Mouse (Mus musculus) splenic B cell, adult 2 months (primary cell): Measurements from ENCODE around the gene Slc25a30.

Source experiments
- DNase-seq: peaks from one replicate; pipeline ENCODE4 v3.0.0-alpha.2; 2011; ENCODE audit warnings: low read depth, low spot score
- H3K27me3 ChIP-seq: 2 replicates; pipeline ENCODE4 v1.6.1; 2012; ENCODE audit warnings: mild to moderate bottlenecking, low read length, moderate library complexity, mixed read lengths; ENCODE audit not compliant: control insufficient read depth, poor library complexity, insufficient read depth, severe bottlenecking
- H3K36me3 ChIP-seq: 2 replicates; pipeline ENCODE4 v1.6.1; 2012; ENCODE audit warnings: mild to moderate bottlenecking, low read length, moderate library complexity, mixed read lengths; ENCODE audit not compliant: control insufficient read depth, poor library complexity, insufficient read depth, severe bottlenecking

The Slc25a30 gene

DNA sequence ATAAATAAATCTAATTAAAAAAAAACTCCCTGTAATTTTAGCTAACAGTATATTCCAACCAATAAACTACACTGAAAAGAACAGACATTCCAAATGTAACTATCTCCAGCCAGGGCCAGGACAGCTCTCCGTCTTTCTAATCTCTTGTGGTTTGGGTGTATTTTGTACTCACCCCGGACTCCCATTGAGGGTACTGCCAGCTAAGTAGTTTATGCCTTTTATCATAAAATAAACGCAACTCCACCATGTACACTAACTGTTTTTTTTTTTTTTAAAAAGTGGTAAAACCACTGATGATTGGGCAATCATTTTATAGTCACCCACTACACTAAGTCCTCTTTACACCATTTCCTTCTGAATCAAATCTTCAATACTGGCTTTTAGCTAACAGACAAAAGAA, 51.2 kb downstream of the Slc25a30 start:
- H3K36me3 ChIP-seq = peaks cover 12% of the 10 kb centered on the region; the same call in 1 of the 2 replicates
- DNase-seq = no peak
- H3K27me3 ChIP-seq = no peaks in the 10 kb centered on the region

DNA sequence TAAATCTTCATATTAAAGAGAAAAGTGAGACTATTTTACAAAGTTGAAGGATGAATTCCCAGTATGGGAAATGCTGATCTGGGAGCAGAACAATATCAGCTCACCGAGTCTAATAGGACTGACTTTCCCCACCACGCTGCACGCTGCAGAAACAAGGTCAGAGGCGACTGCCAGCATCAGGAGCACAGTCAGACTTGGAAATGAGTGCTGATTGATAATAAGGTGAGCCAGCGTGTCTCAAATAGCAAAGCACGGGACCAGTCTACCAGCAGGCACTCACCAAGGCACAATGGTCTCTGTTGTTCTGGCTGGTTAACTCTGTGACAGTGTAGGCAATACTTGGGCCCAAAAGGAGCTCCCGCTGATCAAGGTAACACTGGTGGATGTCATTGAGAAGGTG, 54.2 kb downstream of the Slc25a30 start:
- Histone ChIP-seq H3K36me3 (peaks cover 22% of the 10 kb centered on the region), H3K27me3 (no peaks in the 10 kb centered on the region)
- no peak for DNase-seq

DNA sequence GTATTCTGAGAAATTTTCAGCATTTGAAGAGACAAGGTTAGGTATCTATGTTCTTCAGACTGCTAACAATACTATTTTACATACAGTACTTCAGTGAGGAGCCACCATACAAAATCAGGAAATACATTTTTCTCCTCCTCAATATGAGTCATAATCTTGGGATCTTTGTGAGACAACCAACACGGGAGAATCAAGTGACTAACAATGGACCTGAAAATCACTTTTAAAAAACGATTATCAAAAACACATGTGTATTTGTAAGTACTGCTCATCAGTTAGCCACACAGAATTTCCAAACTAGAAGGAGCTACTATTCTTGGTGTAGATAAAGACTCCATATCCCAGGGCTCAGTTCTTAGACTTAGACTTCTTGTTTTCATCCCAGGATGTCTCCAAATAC, 55.5 kb downstream of the Slc25a30 start:
- peaks cover 17% of the 10 kb centered on the region for H3K36me3 ChIP-seq
- H3K27me3 ChIP-seq = no peaks in the 10 kb centered on the region
- DNase-seq = no peak

DNA sequence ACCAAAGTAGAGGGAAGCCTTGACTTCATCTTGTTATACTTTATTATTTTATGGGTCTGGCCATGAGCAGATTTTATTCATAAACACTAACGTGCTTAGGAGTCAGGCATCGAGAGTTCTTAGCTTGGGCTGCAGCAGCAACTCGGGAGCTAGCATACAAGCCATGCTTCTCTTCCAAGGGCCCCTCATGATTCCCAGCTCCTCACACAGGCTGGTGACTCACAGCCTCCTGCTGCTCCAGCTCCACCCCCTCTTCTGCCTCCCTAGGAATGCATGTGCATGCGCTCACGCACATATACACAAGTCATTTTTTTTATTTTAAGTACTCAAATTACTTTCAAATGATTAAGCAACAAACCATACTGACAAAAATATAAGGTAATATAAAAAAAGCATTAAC, 58.7 kb downstream of the Slc25a30 start:
- Histone ChIP-seq H3K36me3 (peaks cover 19% of the 10 kb centered on the region), H3K27me3 (no peaks in the 10 kb centered on the region)
- no peak for DNase-seq

DNA sequence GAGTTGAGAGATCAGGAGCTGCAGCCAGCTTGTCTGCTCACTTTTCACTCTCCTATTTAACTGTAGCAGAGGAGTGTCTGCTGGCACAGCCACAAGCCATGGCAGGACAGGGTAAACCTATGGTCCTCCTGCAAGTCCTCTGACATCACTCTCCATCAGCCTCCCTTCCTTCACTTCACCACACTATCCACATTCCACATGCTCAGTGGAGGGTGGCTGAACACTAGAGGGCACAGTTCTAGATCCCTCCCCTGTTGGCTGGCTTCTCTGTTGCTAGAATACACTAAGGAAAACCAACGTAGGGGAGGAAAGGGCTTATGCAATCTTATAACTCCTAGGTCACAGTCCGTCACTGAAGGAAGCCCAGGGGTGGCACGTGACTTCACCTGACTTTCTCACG, 59.8 kb downstream of the Slc25a30 start:
- H3K36me3 ChIP-seq = peaks cover 16% of the 10 kb centered on the region
- DNase-seq = no peak

DNA sequence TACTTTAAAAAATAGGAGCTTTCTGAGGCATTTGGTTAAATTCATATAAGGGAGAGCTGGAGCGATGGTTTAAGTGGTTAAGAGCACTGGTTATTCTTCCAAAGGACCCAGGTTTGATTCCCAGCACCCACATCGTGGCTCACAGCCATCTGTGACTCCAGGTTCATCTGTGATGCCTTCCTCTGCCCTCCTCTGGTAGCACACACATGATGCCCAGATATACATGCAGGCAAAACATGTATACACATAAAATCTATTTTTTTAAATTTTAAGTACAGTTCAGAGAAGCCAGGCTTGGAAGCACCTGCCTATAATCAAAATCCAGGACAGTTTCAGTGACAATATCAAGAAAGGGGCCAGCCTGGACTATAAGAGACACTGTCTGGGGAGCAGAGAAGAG, 64.0 kb downstream of the Slc25a30 start:
- peaks cover 17% of the 10 kb centered on the region for H3K36me3 ChIP-seq
- no peak for DNase-seq
- no peaks in the 10 kb centered on the region for H3K27me3 ChIP-seq

More for the DNA sequence above, 59.8 kb downstream of the Slc25a30 start:
- H3K27me3 ChIP-seq = no peaks in the 10 kb centered on the region

DNA sequence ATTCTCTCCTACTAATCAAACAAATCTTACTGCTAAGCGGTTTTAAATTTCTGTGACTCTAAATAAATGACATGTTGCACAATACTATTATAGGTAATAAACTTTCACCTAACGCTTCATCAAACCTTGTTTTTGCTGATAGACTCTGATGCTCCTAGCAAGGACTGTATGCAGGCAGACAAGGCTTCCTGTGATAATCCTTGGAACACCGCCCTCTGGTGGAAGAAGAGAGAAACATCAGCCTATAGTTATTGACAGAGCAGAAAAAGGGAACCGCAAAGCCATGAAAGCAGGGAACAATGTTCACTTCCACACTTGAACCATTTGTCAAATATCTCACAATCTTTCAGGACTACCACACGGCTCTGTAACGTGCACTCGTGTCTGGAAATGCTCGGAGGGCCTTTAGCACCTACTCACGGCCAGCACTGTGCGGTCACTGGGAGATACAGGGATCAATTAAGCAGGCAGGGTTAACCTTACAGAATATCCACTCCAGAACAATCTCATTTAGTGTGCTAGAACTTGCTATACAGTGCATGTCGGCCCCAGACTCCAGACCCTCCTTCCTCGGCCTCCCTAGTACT, 64.8 kb downstream of the Slc25a30 start:
- Histone ChIP-seq H3K27me3 (no peaks in the 10 kb centered on the region), H3K36me3 (peaks cover 15% of the 10 kb centered on the region)
- DNase-seq = peak; percentile 77

DNA sequence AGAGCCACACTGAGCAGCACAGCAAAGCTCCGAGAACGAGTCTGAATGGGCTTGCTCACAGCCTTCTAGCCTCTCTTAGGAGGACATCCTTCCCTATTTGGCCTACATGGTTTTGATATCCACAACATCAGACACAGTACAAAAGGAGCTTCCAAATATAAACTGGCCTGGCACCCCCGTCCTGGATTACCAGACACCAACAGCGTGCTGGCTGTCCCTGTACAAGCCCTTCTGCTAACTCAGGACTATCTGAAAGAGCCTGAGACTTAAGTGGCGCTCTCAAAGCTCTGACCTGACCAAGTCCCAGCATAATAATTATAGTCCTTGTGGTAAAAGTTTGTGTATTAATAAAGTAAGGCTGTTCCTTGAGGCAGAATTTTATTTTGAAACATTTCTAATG, 66.7 kb downstream of the Slc25a30 start:
- H3K27me3 ChIP-seq = no peaks in the 10 kb centered on the region
- no peak for DNase-seq

DNA sequence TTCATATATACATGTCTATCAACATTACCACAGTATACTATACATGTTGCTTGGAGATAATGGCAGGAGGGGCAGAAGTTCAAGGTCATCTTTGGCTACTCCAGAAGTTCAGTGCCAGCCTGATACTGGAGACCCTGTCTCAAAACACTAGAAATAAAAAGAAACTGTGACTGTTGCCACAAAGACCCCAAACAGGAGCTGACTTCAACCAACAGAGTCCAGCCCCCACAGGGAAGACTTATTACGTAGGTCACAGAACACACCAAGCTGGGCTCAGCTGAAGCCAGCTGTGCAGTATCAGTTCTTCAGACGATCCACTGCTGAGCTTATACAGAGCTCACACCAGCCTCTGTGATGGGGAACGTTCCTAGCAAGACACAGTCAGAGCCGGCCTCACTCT, 70.4 kb downstream of the Slc25a30 start:
- no peak for DNase-seq
- Histone ChIP-seq H3K27me3 (no peaks in the 10 kb centered on the region), H3K36me3 (peaks cover 21% of the 10 kb centered on the region)

More for the DNA sequence above, 66.7 kb downstream of the Slc25a30 start:
- peaks cover 17% of the 10 kb centered on the region for H3K36me3 ChIP-seq

DNA sequence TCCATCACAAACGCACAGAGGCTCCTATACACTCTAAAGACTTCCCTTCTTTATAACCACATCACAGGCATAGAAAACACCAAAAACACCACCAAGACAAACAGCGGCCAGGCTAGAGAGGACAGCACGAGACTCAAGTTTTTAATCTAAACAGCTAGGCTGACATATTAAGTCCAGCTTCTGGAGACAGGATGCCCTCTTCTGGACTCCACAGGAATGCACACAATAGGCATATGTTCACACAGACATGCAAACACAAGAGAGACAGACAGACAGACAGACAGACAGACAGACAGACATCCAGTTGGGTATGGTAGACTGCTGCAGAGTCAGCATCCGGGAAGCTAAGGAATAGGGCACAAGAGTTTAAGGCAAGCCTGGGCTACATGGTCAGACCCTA, 73.2 kb downstream of the Slc25a30 start:
- H3K36me3 ChIP-seq = peaks cover 14% of the 10 kb centered on the region
- DNase-seq = no peak
- no peaks in the 10 kb centered on the region for H3K27me3 ChIP-seq

DNA sequence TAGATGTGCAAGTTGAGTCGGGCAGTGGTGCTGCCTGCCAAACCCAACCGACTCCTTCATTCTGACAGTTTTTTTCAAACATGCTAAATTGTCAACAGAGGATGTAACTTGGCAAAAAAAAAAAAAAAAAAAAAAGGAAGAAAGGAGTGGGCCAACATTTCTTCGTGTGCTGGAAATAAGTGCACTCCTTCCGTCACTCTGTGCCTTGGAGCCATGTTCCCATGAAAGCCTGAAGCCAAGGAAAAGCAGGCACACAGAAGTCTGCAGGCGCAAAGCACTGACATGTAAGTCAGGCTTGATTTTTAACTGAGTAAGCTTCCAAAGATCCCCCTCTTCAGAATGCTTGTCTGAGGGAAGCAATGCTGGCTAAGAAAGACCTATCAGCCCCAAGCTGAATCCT, 74.2 kb downstream of the Slc25a30 start:
- Histone ChIP-seq H3K36me3 (peaks cover 11% of the 10 kb centered on the region; the same call in 1 of the 2 replicates), H3K27me3 (no peaks in the 10 kb centered on the region)
- DNase-seq = no peak

DNA sequence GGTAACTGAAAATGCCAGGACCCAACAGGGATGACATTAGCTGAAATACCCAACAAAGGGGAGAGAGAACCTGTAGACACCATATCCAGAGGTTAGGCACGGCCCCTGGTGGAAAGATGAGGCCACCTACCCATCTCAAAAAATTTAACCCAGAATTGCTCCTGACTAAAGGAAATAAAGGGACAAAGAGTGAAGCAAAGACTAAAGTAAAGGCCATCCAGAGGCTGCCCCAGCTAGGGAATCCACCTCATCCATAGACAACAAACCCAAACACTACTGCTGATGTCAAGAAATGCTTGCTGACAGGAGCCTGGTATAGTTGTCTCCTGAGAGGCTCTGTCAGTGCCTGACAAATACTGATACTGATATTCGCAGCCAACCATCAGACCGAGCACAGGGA, 75.1 kb downstream of the Slc25a30 start:
- no peak for DNase-seq
- Histone ChIP-seq H3K36me3 (peaks cover 8% of the 10 kb centered on the region; the same call in 1 of the 2 replicates), H3K27me3 (no peaks in the 10 kb centered on the region)
